Mouse (Mus musculus) hindlimb bud, embryonic 11.5 days (tissue): Measurements from ENCODE around the gene Synpo2l.

ENCODE experiments used
- DNase-seq: peaks from one replicate; pipeline ENCODE4 v3.0.0-alpha.2; 2012; ENCODE audit warnings: low read depth, low spot score; ENCODE audit errors: extremely low spot score

Gene Synpo2l

DNA sequence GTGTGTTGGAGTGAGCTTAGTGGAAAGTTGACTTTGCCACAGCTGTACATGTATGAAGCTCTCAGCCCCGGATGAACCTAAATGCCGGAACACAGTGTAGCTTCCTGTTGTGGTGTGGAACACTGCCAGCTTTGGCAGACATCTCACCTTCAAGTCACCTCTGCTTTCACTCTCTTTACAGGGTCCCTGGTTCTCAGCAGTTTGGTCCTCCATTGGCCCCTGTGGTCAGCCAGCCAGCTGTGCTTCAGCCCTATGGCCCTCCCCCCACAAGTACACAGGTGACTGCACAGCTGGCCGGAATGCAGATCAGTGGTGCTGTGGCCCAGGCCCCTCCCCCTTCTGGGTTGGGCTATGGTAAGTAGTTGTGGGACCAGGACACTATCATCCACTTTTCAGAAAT is 14.3 kb upstream of the Synpo2l start:
- DNase-seq: no peak

DNA sequence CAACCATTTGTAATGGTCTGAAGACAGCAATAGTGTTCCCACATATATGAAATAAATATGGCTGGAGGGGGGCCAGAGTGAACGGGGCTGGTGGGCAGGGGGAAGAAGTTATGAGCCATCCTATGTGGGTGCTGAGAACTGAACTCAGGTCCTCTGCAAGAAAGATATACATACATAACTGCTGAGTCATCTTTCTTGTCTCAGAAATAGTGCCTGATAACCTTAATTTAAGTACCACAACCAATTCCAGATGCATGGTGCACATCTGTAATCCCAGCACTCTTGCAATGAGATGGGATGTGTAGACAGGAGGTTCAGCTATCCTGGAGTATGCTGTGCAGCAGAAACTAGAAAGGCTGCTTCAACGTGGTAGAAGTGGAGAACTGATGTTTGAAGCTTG is 13.6 kb upstream of the Synpo2l start:
- DNase-seq: no peak

DNA sequence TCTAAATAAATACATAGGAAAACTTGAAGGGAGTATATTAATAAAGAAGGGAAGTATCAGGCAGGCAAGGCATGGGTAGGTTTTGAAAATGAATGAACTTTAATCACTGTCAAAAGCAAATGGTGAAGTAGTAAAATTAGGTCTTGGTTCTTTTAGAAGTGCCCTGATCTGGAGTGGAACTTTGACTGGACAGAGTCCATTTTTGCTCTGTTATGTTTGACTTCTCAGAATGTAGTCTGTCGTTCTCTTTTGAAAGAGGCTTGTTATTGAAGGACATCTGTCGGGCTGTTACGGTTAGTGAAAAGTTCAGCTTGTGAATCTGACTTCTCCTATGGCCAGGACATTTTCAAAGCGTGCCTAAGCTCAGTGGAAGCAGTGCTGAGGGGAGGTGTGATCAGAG is 9.8 kb upstream of the Synpo2l start:
- DNase-seq: no peak

DNA sequence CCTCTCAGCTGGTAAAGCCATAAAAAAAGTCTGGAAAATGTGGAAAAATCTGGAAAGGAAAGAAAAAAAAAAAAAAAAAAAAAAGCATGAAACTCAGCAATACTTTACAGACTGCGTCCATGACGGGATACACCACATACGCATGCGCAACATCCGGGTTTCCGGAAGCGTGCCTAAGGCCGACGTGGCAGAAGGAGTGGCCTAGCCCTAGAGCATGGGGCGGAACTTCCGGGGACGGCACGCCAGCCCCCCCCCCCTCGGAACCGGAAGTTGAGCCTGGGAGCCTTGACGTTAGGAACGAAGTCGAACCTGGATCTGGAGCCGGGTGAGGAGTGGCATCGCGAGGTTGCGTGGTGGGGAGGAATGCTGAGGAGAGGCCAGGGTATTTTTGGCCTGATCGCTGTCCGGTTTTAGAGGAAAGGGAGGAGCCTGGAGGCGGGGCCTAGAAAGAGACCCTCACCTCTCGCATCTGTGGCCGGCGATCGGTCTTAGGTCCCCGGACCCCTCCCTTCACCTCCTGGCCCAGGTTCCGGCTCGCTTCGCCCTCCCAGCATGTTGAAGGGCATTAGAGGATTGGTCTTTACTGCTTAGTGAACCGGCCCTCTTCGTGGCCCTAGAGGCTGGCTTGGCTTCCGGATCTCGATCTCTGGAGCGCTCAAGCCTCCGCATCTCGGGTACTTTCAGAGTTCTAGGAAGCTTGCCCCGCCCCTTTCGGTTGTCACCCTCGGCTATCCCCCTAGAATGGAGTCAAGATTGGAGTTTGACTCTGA is 6.1 kb upstream of the Synpo2l start, which contains the start of gene Sec24c:
Sec24c (plus strand) TSS at position 245 of the 770 bp plus-strand sequence.
- DNase-seq: peak; percentile 99

DNA sequence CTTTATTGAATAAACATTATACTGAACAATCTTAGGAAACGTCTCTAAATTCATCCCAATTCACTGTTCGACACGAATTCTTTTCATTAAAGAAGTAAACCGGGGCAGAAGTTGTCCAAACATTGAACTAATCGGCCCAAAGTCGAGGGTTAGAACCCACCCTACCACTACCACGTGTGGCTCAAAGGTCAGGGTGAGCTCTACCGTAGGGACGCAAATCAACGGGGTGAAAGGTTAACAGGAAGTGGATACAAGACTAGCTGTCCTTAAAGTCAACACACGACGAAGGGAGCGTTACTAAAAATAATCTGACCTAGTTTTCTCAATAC is 5.5 kb upstream of the Synpo2l start:
- DNase-seq: no peak

DNA sequence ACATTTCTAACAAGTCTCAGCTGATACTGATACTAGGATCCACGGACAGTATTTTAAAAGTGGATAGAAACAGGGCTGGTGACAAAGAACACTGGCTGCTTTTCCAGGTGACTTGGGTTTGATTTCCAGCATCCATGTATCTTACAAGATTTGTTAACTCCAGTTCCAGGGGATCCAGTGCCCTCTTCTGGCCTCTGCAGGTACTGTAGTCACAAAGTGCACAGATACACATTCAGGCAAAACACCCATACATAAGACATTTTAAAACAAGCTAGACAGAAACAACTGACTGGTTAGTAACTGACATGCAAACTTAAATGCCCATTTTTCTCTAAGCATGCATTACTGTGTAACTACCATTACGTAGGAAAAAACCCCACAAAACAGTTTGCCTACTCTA is 4.8 kb upstream of the Synpo2l start:
- DNase-seq: no peak

DNA sequence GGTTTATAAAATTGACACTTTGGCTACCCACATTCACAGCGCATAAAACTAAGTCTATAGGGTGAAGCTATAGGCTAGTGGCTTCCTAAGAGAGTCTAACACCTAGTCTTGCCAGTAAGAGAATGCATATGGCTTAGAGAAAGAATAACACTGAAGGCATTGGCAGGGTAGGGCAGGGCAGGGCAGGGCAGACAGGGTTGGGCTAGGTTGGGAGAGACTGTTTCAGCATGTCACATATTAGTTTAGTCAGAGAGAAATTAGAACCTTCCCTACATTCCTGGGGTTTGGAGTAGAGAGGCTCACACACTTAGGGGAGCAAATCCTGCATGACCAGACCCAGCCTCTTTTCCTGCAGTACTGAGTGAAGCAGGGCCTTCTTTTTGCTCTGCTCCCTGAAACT is 685 bp downstream of the Synpo2l start:
- no peak for DNase-seq

DNA sequence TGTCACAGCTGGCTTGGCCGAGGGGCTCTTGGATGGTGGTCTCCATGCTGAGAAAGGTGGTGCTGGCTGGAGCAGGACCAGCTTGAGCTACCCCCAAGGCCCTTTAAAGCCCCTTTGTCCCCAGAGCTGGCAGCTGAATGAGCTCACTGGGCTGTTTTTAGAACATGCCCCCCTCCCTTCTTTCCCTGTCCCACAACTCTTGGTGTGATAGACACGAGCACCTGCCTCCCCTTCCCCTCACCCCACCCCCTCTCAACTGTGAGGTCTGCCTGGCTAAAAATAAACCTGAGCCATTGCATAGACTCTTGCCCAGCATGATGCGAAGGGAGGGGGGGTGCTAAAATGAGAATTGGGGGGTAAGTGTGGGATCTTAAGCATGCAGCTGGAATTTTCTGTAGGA is 3.7 kb downstream of the Synpo2l start:
- no peak for DNase-seq

DNA sequence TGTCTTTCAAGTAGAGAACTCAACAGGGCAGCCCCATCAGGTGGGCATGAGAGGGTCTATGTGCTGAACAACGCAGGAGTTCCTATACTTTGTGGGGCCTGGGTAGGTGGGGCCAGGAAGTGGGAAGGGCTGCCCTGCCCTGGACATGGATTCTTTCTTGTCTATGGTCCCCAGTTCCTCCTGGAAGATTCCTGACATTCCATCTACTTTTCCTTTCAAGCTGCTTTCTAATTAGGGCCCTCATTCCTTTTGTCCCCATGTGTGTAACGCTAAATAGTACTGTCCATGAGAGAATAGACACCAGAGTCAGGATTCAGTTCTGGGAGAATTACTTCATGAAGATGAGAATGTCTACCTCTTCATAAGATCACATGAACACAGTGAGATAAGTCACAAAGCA is 4.6 kb downstream of the Synpo2l start:
- no peak for DNase-seq

DNA sequence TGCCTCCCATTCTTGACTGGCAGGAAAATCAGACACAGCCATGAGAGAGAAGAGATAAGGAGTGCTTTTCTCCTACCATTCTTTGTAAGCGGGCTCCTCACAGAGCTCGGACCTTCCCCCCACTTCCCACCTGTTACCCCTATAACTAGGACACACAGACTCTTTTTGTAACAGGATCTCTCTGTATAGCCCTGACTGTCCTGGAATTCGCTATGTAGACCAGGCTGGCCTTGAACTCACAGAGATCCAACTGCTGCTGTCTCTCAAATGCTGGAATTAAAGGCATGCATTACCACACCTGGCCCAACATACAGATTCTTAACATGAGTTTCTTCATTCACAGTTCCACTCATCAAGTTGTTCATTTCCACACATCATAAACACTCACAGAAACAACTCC is 5.4 kb downstream of the Synpo2l start:
- DNase-seq: no peak

DNA sequence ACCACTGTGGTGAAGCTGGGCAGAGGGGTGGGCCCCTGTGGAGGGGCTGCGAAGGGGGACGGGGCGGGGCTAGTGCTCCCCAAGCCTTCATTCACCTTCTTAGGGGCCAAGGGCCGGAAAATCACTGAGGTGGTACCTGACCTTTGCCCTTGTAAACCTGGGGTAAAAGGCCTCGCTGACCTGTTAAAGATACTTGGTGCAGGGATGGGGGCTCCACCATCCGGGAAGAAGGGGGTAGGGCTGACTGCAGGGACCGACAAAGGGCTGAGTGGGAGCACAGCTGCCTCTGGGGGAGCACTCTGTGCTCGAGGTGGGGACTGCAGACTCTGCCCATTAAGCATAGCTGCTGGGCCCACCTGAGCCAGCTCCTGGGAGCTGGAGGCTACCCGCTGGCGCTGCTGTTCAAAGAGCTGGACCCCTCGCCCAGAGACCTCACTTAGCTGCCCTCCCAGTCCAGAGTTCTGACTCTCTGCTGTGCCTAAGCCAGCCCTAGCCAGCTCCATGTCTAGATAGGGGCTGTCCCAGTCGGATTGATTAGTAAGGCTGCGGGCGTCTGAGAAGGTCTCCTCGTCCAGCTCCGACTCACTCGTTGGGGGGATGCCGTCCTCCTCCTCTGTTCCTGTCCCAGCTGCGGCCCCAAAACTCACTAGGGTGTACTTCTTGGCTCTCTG is 6.4 kb downstream of the Synpo2l start:
- DNase-seq: no peak

DNA sequence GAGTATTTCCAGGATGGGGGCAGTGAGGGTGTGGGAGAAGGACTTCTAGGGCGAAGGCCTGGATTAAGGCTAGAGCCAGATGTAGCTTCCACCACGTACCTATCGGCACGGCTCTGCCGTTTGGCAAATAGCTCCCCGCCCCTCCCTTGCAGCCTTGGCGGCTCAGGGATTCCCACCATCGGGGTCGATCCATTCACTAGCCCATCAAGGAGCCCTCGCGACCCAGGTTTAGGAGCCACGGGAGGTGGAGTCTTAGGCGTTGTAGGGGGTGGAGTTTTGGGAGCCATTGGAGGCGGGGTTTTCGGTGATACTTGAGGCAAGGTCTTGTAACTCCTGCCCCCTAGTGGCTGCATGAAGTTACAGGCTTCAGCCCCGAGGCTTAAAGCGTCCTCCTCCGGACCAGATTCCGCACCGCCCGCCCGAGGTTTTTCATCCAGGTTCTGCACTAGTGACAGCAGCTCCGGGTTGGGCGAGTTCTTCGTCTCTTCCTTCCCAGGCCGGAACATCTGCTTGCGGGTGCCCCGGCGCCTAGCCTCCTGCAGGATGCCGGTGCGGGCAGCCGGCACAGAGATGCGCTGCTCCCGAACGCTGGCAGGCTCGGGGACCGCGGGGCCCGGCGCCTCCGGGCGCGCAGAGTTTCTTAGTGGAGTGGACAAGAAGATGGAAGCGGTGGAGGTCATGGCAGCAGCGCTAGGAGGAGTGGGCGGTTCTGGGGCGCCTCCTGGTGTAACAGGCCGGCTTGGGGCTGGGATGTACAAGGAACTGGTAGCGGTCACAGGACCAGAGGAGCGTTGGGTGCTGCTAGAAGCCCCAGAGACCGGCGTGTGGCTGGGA is 7.1 kb downstream of the Synpo2l start:
- DNase-seq: peak; percentile 98

DNA sequence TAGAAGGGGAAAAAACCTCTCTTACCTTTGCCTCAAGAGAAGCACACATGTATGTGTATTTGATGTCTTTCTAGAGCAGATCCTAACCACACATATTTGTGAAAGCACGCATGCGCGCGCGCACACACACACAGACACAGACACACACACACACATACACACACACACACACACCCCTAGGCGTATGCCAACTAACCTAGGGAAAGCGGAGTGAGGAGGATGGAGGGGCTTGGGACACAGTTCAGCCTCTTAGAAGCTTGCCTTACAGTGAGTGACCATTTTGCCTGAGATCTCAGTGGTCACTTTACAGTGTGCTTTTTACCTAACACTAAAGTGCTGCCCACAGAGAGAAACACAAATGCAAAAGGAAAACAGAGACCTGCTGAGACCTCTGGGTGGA is 8.5 kb downstream of the Synpo2l start:
- DNase-seq: no peak

DNA sequence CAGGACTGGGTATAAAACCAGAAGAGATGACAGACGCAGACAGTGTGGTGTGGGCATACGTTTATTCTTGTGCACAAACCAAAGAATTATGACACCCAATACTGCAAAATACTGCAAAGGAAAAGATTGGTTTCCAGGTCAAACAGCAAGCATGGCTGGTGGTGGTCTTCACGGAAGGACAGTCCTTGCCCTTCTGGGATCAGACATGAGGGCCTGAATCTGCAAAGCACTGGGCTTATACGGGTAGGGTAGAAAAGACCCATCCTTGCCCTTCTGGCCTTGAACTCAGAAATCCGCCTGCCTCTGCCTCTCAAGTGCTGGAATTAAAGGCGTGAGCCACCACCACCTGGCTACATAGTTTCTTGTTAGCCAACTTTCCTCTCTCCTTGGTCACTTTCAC is 9.3 kb downstream of the Synpo2l start:
- DNase-seq: no peak

DNA sequence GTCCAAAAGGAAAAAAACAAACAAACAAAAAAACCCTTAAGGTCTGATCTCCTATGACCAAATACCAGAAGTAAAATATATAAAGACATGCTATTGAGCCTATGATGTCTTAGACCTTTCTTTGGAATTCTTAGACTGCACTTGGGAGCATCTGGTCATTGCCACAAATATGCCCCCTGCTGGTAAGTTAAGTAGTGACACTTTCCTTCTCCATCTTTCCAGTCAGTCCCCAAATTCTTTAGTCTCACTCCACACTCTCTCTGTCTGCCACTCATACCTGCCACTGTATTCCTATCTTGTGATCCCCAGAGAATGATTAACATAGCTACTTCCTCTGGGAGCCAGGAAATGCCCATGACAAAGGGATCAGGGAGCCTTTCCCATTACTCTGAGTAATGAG is 9.8 kb downstream of the Synpo2l start:
- no peak for DNase-seq

DNA sequence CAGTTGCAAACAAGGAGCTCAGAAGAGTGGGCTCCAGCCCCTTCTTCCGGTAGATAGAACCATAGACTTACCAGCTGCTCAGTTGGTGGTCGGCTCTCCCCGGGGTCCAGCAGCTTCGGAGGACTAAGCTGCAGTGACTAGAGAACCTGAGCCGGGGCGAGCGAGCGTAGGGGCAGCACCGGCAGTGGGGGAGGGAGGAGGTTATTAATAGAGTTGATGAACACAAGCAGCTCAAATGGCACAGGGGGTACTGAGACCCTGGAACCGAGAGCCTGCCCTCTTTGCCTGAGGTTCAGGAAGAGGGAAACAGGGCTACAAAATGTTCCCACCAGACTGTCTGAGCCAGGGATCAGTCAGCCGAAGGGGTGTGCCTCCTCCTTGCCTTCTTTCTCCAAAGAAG is 11.8 kb downstream of the Synpo2l start, which contains the start of gene Myoz1:
Myoz1 (minus strand) TSS at position 180 of the 400 bp plus-strand sequence.
- no peak for DNase-seq

DNA sequence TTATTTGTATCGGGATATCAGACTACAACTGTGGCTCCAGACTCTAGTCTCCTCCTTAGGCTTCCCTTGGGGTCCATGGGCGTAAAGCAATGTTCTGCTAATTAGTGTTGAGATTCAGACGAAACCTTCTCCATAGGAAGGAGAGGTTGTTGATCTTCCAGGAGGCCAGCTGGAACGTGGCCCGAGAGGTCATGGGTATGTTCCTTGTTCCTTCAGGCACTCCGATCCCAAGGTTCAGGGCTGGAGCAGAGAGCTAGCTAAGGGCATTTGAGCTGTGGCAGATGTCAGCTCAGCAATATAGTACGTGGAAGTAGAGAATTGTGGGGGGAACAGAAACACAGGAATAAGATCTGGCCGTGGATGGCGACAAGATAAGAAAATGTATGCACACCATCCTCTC is 12.4 kb downstream of the Synpo2l start:
- DNase-seq: no peak

DNA sequence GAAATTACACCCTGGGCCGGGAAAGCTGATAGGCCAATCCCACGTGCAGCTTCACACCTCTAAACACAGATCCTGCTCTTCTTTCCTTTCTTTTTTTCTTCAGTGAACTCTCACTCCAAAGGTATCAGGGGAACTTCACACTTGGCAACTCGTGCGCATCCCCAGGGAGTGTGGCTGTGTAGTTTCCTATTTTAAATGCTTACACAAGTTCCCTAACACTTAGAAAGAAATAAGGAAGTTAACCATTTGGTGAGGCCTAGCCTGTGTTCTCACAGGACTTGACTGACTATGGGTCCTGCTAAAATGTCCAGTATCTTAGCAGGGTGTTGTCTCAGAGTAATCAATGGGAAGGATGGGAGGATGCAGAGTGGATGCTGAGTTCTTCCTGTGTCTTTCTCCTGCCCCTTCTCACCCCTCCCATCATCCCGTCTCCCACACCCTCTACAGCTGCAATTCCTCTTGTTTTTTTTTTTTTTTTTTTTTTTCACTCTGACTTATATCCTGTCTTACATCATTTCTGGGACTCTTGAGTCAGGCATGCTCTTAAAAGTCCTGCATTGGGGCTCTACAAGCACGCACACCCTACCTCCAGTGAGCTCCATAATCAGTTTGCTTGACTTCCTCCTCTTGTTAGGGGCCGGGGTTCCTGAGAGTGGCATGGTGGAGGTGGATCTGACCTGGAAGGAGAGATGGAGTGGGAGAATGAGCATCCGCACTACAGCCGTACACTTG is 13.3 kb downstream of the Synpo2l start:
- DNase-seq: no peak

DNA sequence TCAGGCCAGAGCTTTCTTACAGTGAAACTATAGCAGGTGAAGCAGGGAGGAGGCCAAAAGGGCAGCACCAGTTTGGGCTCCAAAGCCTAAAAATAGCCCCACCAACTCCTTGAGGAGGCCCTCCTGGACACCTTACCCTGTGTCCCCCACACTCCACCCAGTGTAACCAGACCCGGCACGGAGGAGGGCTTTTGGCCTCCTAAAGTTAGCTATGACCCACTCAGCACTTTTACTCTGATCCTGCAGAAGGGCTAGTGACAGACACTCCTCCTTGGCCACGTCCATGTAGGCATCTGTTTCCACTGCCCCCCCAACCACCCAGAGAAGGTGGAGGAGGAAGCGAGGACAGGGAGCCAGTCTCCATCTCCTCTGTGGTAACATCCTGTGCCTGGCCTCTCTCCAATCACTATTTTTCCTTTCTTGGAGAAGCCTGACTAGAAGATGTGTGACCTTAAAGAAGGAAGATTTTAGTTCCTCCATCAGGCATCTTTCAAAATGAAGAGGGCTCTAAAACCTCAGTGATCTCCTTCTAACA is 16.4 kb downstream of the Synpo2l start:
- no peak for DNase-seq

DNA sequence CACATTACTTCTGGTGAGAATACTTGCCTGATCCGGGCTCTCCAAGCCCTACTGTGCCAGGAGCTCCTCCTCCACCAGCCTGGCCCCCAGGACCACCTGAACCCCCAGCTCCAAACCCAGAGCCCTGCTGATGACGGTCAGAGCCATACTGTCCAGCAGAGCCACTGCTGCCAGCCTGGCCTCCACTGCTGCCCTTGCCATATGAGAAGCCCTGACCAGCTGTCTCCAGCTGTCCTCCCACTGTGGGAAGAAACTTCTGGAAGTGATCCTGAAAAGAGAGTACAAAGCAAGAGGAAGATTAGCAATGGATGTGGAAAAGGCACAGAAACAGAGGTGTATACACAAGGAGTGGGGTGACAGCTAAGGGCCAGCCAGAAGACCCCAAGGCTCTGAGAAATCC is 17.2 kb downstream of the Synpo2l start:
- no peak for DNase-seq

DNA sequence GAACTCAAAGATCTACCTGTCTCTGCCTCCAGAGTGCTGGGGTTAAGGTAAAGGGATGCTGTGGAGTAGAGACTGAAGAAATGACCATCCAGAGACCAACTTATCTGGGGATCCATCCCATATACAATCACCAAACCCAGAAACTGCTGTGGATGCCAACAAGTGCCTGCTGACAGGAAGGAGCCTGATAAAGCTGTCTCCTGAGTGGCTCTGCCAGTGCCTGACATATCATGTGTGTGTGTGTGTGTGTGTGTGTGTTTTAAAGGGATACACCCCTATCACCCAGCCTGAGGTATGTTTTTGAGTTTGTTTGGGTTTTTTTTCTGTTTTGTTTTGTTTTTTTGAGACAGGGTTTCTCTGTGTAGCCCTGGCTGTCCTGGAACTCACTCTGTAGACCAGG is 21.8 kb downstream of the Synpo2l start:
- no peak for DNase-seq
